Comparison of ENCODE assay signal across 8 mouse cellular contexts in the genomic region with DNA sequence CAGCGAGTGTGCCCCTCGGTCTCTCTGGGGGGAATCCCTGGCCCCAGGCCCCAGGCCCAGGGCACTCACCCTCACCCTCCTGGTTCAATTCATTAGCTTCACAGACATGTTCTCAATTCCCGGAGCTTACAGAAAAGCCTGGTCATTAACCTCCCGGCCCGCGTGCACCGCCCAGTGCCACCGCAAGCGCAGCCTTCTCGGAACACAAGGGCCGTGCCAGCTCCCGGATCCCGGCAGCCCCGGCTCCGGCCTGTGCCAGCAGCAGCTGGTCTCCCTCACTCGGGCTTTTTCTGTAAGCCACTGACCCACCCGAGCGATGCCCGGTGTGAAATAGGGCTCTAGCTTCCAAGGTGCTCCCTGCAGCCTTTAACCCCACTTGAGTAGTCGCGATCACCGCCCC. TPM values are rescaled to one million over a fixed set of nuclear protein-coding genes. Genes with fewer than 3 reads are reported as not detected.
A peak's percentile ranks its signal among the peaks of the same experiment; 100 is the strongest.
DNase-seq lines count a peak whose midpoint lies in the region; ATAC-seq and TF ChIP-seq lines count a peak whose summit lies in the region.

No protein-coding gene starts in this region.

- H3K36me3 ChIP-seq in kidney, adult 2 months (ENCODE audit: control insufficient read depth, insufficient read depth, low read length), result no peaks in the 10 kb centered on the region
- no peaks in the 10 kb centered on the region for H3K36me3 ChIP-seq in midbrain, embryonic 10.5 days

- H3K27ac ChIP-seq in kidney, adult 2 months (ENCODE audit: insufficient read depth, low read depth, low read length), result no peak overlapping the region
- no peak overlapping the region for H3K27ac ChIP-seq in midbrain, embryonic 10.5 days (replicated peaks)

- H3K9me3 ChIP-seq in midbrain, embryonic 10.5 days (replicated peaks), result no peaks in the 10 kb centered on the region

- no peaks in the 10 kb centered on the region for H3K4me1 ChIP-seq in kidney, adult 2 months (ENCODE audit: control insufficient read depth, insufficient read depth, low read length)
- H3K4me1 ChIP-seq in midbrain, embryonic 10.5 days, result peaks cover 29% of the 10 kb centered on the region

- WGBS in kidney, adult 2 months, result 13% methylated on average over 22 of the region's 22 CpGs
- WGBS in midbrain, embryonic 10.5 days, result under 1% methylated on average over 22 of the region's 22 CpGs

- ATAC-seq in common myeloid progenitor, adult 5-6 weeks (replicated peaks; ENCODE audit: low read depth, poor library complexity, severe bottlenecking), result peak; percentile 52; the same call in 1 of the 2 replicates
- ATAC-seq in inflammation-experienced regulatory T-cells, adult 6 months, result no peak

- H3K4me3 ChIP-seq in kidney, adult 2 months (ENCODE audit: insufficient read depth, low read depth, low read length), result no peak overlapping the region
- H3K4me3 ChIP-seq in midbrain, embryonic 10.5 days, result peak overlapping the region; percentile 43

- TF ChIP-seq POLR2A in kidney, adult 2 months (IDR thresholded peaks at IDR 0.05; ENCODE audit: low read depth, low read length), result no peak

- peak; percentile 19 for DNase-seq in kidney, adult 2 months
- no peak for DNase-seq in kidney, postnatal 14 days
- DNase-seq in heart, postnatal 14 days, result peak; percentile 11 to 37
- DNase-seq in midbrain, embryonic 10.5 days (ENCODE audit: low spot score), result peak; percentile 40
- DNase-seq in spleen, adult 18-20 months, result no peak
- DNase-seq in layer of hippocampus, adult 9-10 months (ENCODE audit: low spot score), result no peak

- TF ChIP-seq CTCF in kidney, adult 2 months (conservative IDR thresholded peaks at IDR 0.05; ENCODE audit: insufficient read depth, insufficient read length, low read depth, low read length), result no peak

- intact Hi-C loops in heart, postnatal 14 days (cut with DNase I), result no loop called here

- no peaks in the 10 kb centered on the region for H3K27me3 ChIP-seq in kidney, adult 2 months (replicated peaks; ENCODE audit: control insufficient read depth, insufficient read depth, low read length)
- H3K27me3 ChIP-seq in midbrain, embryonic 10.5 days (ENCODE audit: low read depth, poor library complexity, severe bottlenecking), result peaks cover 97% of the 10 kb centered on the region

RNA-seq across cellular contexts. Expression of a gene that starts 43.8 kb away (rescaled TPM):
- 6.9 and 12.2 TPM in 2 replicates for polyA plus RNA-seq in kidney, adult 2 months (2012; rRNA removed)
- not detected in 2 replicates for total RNA-seq in common myeloid progenitor, adult 5-6 weeks (2017)
- 10 to 100 TPM; 15.1 to 17.8 TPM for total RNA-seq in heart, postnatal 14 days (2021)
- polyA plus RNA-seq in midbrain, embryonic 10.5 days (2016; fragmentation: Nextera tagmentation; extraction: Ambion mirVana), result 3.9 and 7.2 TPM in 2 replicates
- polyA plus RNA-seq in inflammation-experienced regulatory T-cells, adult 6 months (2017; shearing (Covaris generic)), result under 1 TPM in 1 of 3 experiments, not detected in 2; 0.56 TPM

Comparison
In these comparisons a context has a peak if more than half of its experiments do, and no peak if none do; other contexts are left out.
1. DNase-seq: peak in kidney, adult 2 months (single experiment), heart, postnatal 14 days (2 of 2) and midbrain, embryonic 10.5 days (single experiment); none in kidney, postnatal 14 days (single experiment), spleen, adult 18-20 months (0 of 2) and layer of hippocampus, adult 9-10 months (single experiment).